Mouse (Mus musculus): ENCODE data around the gene Ceacam16.

The Ceacam16 gene

DNA sequence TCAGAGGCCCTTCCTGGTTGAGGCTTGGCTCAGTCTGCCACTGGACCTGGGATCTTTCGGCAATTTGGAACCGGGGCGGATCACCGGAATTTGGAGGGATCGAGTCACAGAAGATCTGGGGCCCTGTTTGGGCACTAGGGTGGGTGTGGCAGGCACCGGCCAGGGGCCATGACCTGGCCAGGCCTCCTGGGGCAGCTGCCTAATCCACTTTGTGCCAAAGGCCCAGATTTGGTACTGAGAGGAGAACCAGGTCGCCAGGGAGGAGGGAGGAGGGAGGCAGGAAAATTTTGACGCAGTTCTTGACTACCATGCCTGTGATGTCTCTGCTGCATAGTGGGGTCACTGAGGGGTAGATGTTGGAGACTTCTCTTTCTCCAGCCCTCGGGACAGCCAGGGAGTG lies at the start of gene Ceacam16:
TSS of gene Ceacam16 (minus strand) at position 101 of the 400 bp plus-strand sequence.
- DNase-seq (ENCODE audit: low read depth, low spot score), result no peak

DNA sequence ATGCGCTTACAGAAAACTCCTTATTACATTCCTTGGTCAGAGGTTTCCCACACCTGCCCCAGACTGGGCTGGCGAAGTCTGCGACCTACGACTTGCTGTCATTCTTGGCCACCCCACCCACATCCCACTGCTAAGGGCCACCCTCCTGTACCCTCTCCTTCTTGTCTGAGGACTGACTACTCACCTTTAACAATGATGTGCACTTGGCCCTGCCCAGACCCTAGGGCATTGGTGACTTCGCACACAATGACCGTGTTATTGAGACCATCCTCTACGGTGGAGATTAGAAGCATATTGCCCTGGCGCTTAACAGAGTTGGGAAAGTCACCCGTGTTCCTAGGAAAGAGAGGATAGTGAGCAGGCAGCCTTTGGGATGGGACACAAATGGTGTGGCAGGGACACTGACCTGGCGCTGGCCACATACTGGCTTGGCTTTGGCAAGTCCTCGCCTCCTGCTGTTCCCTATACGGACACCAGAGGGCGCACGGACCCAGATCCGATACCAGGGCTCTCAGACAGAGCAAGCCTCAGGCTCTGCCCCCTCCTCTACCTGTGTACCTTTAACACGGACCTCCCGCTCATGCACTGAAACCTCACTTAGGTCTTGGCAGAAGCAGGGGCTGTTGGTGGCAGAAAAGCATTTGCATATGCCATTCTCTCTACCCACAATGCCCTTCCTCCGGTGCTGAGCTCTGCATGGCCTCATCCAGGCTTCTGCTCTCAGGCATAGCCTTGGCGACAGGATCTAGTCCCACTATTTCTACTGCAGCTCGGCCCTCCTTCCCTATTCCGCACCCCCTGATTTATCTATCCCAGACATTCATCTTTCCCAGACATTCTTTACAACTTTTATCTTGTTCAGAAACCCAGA lies 49.6 kb upstream of the Ceacam16 start:
- peak; percentile 73 for DNase-seq (ENCODE audit: low read depth, low spot score)

DNA sequence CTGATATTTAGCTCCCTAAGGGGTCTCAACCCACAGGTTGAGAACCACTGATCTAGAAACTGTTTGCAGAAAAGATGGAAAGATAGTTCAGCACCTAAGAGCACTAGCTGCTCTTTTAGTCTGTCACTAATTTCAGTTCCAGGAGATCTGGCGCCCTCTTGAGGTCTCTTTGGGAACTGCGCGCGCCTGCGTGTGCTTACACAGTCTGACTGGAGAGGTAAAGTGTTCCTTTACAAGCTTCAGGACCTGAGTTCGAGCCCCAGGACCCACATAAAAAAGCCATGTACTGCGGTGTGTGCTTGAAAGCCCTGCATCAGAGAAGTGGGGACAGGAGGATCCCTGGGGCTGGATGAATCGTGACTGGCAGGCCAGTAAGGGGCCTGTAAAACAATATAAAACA lies 28.8 kb upstream of the Ceacam16 start:
- peak; percentile 80 for DNase-seq (ENCODE audit: low read depth, low spot score)

DNA sequence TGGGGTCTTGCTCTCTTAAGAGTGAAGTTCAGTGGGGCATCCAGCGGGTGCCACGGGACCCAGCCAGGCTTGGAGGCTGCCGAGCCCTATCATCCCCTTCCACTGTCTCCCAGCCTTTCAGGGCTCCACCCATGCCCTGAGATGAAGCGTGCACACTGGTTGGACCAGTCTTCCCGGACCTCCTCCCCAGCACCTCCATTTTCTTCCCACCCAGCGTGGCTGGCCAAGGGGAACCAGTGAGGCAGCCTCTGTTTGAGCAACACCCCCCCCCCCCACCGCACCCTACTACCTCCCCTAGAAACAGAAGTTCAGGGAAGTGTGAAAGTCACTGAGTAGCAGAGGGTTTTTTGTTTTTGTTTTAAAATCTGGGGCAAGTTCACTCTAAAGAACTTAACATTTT lies 26.8 kb upstream of the Ceacam16 start, which contains the start of gene Ceacam19:
TSS of gene Ceacam19 (minus strand) at position 117 of the 400 bp plus-strand sequence.
- DNase-seq (ENCODE audit: low read depth, low spot score), result no peak

DNA sequence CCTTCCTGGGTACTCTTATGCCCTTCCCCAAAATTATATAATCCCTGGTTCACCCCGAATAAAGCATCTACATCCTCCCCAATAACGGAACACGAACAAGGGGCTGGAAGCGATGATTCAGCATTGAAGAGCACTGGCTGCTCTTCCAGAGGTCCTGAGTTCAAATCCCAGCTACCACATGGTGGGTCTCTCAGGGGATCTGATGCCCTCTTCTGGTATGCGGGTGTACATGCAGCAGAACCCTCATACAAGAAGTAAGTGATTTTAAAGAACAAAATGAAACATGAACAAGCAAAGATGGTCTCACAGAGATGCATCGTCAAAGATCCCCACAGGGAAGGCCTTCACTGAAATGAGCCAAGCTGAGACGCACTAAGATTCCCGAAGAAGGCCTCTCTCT lies 19.7 kb upstream of the Ceacam16 start:
- DNase-seq (ENCODE audit: low read depth, low spot score), result peak; percentile 27

DNA sequence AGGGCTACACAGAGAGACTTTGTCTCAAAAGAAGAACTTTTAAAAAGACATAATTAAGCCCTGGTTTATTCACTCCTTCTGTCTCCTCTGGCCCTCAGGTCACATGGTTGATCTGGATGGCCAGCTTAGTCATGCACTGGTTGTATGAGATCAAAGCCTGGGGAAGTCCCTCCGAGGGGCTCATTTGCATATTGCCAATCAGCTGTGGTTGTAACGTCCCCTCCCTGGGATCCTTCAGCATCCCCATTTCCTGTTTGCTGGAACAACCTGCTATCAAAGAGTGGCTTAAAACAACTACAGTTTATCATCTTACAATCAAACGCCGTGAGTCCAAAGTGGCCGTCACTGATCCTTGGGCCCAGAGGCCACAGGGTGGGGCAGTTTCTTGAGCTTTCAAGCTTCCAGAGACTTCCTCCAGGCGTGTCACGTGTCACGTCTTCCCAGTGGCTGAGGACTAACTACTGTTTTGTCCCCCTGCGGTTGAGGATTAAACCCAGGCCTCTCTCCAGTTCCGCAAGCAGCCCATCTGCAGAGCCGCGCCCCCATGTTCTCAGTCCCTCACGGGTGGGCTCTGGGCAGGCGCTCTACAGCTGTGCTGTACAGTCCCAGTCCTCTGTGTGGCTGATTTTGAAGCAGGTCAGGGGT lies 15.8 kb upstream of the Ceacam16 start:
- DNase-seq (ENCODE audit: low read depth, low spot score), result peak; percentile 82

DNA sequence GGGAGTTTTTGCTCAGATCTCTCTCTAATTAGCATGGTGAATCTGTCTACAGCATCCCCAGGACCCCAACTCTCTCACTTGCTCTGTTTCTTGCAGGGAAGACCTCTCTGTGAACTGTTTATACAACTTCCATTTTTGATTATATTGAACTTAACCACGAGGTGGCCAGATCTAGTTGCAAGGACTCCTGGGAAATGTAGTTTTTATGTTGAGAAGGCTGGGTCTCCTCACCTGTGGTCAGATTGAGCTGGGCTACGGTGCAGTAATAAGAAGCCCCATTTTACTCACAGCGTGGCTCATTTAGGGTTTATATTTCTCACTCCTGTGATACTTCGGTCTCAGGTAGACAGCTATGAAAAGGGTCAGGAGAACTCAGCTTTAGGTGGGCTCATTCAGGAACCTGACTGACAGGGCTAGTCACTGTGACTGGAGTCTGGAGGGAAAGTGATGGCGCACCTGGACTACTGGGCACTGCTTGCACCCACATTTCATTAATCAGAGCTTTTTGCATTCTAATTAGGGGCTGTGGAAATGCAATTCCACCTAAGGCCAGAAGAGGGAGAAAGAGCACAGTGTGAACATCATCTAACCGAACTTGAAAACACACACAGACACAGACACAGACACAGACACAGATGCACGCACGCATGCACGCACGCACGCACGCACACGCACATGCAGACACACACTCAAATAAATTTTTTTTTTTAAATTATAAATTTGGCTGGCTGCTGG lies 15.0 kb upstream of the Ceacam16 start:
- peak; percentile 86 for DNase-seq (ENCODE audit: low read depth, low spot score)

DNA sequence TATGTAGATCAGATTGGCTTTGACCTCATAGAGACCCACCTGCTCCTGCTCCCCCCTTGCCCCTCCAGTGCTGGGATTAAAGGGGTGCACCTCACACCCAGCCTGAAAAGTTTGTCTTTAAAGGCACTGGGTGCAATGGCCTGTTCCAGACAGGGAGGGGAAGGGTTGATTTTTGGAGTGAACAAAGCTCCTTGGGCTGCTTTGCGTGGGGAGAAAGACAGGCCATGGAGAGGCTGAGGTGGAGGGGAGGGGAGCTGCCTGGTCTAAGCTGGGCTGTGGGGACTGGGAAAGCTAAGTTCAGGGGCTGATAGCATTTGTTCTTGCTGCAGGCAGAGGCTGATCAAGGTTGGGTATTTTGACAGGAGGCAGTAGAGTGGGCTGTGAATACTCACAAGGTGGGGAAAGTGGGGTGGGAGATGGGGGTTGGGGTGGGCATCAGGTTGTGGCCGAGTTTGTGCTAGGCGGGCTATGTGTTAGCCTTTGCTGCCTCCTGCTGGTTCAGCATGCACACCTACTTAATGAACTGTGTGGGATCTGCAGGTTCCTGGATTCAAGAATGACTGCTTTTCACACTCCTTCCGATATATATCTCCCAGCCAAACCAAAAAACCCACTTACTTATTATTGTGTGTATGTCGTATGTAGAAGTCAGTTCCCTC lies 11.0 kb upstream of the Ceacam16 start:
- peak; percentile 82 for DNase-seq (ENCODE audit: low read depth, low spot score)

DNA sequence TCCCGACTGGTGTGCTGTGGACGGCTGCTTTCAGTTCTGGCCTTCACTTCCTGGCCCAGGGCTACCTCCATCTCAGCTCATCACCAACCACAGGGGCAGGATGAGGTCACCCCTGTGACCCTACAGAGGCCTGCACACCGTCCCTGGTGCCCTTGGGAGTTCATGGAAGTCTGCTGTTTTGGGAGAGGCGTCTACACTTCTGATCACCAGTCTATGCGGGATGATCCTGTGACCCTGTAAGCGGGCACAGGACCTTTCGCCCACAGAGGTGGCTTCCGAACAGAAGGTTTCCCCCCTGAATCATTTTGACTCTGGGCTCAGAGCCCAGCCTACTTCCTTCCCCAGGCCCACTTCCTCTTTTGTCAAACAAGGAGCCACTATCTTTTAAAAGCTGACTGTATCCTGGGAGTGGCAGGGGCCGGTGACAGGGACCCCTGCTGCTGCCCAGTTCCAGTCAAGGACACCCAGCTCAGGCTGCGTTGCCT lies 10.1 kb upstream of the Ceacam16 start:
- DNase-seq (ENCODE audit: low read depth, low spot score), result peak; percentile 91

DNA sequence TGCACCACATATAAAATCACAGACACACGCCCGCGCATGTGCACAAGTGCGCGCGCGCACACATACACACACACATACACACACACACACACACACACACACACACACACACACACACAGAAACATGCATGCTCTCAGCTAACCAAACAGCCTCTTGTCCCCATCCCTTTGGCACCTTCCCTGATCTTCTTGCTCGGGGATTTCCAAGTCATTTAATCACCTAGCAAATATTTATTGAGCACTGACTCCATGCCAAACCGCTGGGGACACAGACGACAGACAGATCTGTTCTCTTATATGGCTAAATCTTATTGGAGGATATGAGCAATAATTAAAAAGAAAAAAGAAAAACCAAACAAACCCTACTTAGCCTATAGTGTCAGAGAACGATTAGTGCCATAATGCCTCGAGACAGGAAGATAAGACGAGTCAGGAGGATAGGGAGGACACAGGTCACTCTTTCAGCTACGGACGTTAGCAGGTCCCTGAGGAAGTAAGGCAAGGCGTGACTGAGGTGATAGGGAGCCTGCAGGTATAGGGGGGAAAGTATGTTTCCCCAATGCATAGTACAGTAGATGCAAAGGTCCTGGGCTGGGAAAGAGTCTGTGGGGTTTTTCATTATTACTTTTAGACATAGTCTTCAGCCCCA lies 6.8 kb upstream of the Ceacam16 start:
- DNase-seq (ENCODE audit: low read depth, low spot score), result no peak

DNA sequence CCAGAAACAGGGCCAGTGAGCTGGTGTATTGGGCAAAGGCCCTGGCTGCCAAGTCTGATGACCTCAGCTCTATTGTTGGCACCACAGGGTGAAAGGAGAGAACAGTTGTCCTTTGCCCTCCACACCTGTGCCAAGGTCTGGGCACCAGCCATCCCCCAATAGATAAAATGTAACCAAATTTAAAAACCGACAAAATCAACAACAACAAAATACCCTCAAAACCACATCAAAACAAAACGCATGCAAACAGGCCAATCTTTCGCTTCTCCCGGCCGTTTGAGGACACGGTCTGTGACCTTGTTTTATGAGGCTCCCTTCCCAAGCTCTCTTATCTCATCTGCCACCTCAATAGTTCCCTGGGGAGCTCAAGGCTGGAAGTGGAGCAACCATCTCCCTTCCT lies 5.4 kb upstream of the Ceacam16 start:
- DNase-seq (ENCODE audit: low read depth, low spot score), result no peak

DNA sequence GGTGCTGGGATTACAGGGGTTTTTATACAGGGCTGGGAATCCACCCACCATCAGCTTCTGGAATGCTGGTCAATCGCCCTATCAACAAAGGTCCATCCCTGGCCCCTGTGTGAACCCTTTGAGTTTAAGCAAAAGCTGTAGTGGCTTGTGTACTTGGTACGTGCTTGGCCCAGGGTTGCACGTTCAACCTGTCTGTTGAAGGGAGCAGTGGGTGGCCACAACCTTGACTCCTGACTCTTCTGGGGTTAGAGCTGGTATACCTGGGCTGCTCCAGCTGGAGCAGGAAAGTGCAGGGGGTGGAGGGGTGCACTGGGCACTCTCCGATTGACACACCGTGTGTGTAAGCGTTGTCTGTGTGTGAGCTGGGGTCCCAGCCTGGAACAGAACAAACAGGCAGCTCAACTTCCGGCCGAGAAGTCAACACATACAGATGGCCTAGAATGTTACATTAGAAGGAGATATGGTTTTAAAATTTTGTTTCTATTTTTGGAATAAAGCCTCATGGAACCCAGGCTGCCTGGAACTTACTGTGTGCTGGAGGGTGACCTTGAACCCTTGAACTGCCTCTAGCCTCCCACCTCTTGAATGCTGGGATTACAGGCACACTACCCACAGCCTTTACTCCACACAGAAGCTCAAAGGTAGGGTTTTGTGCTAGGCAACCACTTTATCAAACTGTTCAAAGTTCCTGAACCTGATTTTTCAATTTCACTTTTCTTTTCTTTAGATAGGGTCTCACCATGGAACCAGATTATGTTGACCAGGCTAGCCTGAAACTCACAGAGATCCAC lies 4.3 kb upstream of the Ceacam16 start:
- no peak for DNase-seq (ENCODE audit: low read depth, low spot score)

DNA sequence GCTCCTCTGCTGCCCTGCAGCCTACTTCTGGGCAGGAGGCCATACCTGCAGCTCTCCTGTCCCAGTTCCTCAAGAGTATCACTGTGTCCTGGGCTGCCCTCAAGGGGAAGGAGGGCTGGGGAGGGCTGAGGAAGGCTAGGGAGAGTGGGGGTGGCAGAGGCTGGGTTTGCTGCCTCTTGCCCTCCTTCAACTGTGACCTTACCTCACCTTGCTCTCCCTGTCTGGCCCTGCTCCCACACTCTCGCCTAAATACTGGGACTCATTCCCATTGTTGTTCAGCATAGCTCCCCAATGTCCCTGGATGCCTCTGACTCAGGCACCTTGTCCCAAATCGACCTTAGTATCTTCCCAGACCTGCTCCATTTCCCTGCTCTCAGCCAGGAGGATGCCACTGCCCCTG lies 3.1 kb upstream of the Ceacam16 start:
- DNase-seq (ENCODE audit: low read depth, low spot score), result no peak

DNA sequence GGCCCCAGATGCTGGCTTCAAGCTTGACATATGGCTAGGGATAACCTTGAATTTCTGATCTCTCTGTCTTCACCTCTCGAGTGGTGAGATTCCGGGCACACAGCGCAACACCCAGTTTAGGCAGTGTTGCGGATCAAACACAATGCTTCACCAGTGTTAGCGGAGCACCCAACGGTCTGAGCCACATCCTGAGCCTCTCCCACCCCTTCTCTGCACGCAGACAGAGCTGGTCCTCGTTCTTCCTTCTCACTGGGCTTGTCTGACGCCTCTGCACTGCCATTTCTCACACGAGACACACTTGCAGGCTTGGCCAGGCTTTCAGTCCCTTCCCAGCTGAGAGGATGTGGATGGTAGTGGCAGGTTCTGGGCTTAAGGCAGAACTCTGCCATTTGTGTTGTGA lies 1.4 kb downstream of the Ceacam16 start:
- no peak for DNase-seq (ENCODE audit: low read depth, low spot score)

DNA sequence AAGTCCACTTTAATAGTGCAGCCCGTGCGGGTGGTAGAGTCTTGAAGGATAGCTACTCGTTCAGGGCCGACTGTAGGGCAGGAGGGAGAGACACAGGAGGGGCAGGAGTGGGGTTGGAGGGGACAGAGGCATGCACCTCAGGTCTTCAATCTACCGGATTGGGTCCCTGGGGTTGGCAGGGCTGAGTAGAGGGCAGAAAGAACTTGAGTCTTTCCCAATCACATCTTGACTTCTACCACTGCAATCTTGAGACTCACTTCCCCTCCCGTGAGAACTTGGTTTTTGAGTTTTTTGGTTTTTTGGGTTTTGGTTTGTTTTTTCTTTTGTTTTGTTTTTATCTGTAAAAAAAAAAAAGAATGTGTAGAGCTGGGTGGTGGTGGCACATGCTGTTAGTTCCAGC lies 4.8 kb downstream of the Ceacam16 start:
- no peak for DNase-seq (ENCODE audit: low read depth, low spot score)

DNA sequence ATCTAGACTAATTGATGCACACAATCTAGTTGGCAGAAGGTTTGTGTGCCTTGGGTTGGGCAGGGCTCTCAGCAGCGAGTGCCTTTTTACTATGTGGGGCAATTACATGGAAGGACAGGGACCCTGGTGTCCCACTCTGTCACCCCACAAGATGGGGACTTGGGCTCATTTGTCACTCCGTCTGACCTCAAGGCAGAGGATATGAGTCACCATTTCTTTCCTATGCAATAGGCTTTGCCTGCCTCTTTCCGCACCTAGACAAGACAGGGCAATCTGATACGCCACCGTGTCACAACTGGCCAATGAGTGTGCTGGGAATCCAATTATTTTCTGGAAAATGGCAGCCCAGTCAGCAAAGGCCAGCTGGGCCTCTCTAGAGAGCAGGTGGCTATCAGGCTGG lies 5.4 kb downstream of the Ceacam16 start:
- DNase-seq (ENCODE audit: low read depth, low spot score), result no peak

DNA sequence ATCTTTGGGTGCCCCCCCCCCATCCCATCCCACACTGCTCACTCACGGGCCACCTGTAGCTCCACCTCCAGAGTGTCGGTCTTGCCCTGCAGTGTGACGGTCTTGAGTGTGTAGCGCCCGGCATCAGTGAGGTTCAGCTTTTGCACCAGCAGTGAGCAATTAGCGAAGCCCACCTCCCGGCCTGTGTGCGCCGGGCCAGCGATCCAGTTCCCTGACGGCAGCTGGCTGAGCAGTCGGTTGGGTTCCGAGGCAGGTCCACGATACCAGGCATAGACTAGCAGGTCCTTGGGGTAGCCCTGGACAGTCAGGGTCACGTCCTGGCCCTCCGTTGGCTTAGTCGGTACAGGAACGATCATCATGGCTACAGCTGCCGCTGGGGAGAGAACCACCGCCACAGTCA lies 7.6 kb downstream of the Ceacam16 start:
- no peak for DNase-seq (ENCODE audit: low read depth, low spot score)

DNA sequence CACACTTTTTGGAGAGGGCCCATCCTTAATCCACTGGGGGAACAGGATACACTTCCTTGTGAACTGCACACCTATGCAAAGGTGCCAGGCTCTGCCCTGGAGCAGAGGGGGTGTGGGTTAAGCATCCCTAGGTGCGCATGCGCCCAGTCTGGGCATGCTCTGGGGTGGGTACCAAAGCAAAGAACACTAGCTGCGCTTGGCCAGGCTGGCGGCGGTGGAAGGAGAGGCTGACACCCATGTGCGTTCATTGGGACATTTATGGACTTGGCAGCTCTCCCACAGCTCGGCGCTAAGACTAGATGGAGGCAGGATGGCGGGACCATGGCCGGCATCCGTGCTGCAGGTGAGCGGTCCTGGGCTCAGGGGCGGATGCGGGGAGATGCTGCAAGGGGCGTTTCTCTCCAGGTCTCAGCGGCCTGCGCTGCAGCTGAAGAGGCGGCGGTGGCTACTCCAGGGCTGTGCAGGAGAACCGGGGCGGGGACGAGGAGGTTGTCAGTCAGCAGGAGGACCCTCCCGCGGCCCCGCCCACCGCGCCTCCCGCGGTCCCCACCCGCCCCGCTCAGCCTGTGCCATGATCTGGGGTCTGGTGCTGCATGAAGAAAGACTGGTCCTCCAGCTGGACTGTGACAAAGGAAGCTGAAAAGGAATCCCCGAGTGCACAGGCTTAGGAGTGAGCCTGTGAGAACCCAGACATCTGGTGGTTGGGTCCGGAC lies 9.1 kb downstream of the Ceacam16 start, which contains the start of gene Gm19345:
TSS of gene Gm19345 (plus strand) at position 146 of the 713 bp plus-strand sequence.
- no peak for DNase-seq (ENCODE audit: low read depth, low spot score)

DNA sequence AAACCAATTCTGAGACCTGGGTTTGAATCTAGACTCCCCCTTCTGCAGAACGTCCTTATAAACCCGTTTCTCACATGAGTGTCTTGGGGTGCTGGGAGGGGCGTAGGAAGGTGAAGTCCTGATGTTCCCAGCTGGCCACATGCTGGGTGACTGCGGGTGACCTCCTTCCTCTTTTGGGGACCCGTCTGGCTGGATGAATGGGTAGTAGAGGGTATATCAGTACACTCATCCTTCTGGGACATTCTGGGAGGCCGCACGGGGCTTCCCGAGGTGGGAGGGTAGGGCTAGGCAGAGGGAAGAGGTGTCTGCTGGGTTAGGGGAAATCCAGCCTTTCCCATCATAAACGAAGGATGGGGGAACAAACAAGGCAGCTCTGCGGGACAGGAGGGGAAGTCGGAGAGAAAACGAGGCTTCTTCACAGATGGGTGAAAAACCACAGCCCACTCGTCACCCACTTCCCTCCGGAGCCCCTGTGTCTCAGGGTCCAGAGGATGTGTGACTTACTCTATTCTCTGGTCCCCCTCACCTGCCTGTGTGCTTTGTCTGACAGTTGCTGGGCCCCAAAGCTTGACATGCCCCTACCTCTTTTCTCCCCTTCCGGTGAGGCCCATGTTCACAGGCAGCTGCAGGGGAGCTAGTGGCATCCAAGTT lies 16.5 kb downstream of the Ceacam16 start:
- DNase-seq (ENCODE audit: low read depth, low spot score), result no peak

Measured in A20 (cell line).